Mouse (Mus musculus) mouse trophoblast stem cell (cell line): ENCODE results near the gene Nlrp6.
"Not testable (repeated sequence)": the region's sequence is repeated elsewhere in the genome, so short reads cannot be mapped to it uniquely, and the experiment has no call there.

Experiments
- in situ Hi-C, 2 experiments: fragments of 300-500 bp; cut with MseI, MboI; formaldehyde crosslinking; loops; 2 replicates in 1 of 2; 3 replicates in 1 of 2; pipeline ENCODE4 v1.15.1; 2025

The Nlrp6 gene

GRCm38 (mm10) chr7:140973396-140974165, 52.9 kb downstream of the Nlrp6 start:
- in situ Hi-C loops: no loop called here

GRCm38 (mm10) chr7:140974940-140975339, 54.2 kb downstream of the Nlrp6 start:
- in situ Hi-C loops: no loop called here

GRCm38 (mm10) chr7:140975465-140975864, 54.8 kb downstream of the Nlrp6 start:
- in situ Hi-C loops: no loop called here

GRCm38 (mm10) chr7:140976720-140977119, 56.0 kb downstream of the Nlrp6 start:
- in situ Hi-C loops: not testable (repeated sequence)
